Comparison of ENCODE assay signal across 10 mouse cellular contexts in the genomic region with DNA sequence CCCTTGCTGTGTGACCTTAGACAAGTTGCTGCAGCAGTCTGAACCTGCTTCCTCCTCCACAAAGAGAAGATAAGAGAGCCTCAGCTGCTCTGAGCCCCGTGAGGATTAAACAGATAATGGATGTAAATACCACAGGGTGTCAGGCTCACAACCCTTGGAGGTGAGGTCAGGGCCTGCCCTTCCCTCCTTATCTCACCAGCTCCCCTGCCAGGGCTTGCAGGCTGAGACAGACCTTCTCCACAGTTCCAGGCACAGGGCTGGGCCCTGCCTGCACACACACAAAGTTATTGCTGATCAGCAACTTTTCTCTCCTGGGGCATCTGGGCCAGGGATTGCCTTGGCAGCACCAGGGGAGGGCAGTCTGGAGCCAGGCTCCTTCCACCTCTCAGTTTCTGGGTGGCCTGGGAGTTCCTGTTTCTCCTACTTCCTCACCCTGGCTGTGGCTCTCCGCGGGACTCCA. TPM values are rescaled to one million over a fixed set of nuclear protein-coding genes. Genes with fewer than 3 reads are reported as not detected.
DNase-seq lines count a peak whose midpoint lies in the region; ATAC-seq and TF ChIP-seq lines count a peak whose summit lies in the region.
"Had no signal": no experiment of that assay in that cellular context is flagged by ENCODE, and none has a peak within 500 bp of the region (broad histone marks: within the 10 kb centered on the region; RNA-seq: fewer than 3 reads in every experiment).

No protein-coding gene starts in this region.

- no peak overlapping the region for H3K4me2 ChIP-seq in intestine, embryonic 16.5 days (ENCODE audit: low read depth, low read length)
- H3K4me2 ChIP-seq in neural tube, embryonic 15.5 days: no peak overlapping the region
- H3K4me2 ChIP-seq: hindbrain, embryonic 15.5 days had no signal

- DNase-seq in lung, adult 18-20 months: peak; percentile 8 to 14
- DNase-seq in lung, adult 2 months: no peak
- peak; percentile 73 for DNase-seq in R1 (ENCODE audit: low read depth, low spot score)
- peak; percentile 10 to 24 for DNase-seq in monocyte, adult 2 months (ENCODE audit: low read depth in 1 of 2, low spot score in 2 of 2)
- no peak for DNase-seq in frontal cortex, postnatal 25 days (ENCODE audit: low spot score in 2 of 2)
- DNase-seq in left cerebral cortex, adult 8-10 months (ENCODE audit: low spot score in 2 of 2): no peak

- no peaks in the 10 kb centered on the region for H3K9me3 ChIP-seq in intestine, embryonic 16.5 days (ENCODE audit: control insufficient read depth, low read length)
- H3K9me3 ChIP-seq in neural tube, embryonic 15.5 days (replicated peaks): no peaks in the 10 kb centered on the region
- H3K9me3 ChIP-seq: hindbrain, embryonic 15.5 days had no signal

- H3K4me1 ChIP-seq in lung, adult 2 months (ENCODE audit: control insufficient read depth, insufficient read depth, low read length): no peaks in the 10 kb centered on the region; the same call in 1 of the 2 replicates
- H3K4me1 ChIP-seq in intestine, embryonic 16.5 days (ENCODE audit: control insufficient read depth, insufficient read depth, low read length): peaks cover 7% of the 10 kb centered on the region; the same call in 1 of the 2 replicates
- peaks cover 5% of the 10 kb centered on the region for H3K4me1 ChIP-seq in neural tube, embryonic 15.5 days

- H3K27ac ChIP-seq in intestine, embryonic 16.5 days (ENCODE audit: low read length): no peak overlapping the region
- no peak overlapping the region for H3K27ac ChIP-seq in neural tube, embryonic 15.5 days (replicated peaks)
- H3K27ac ChIP-seq: hindbrain, embryonic 15.5 days had no signal

- TF ChIP-seq CTCF in lung, adult 2 months (IDR thresholded peaks at IDR 0.05; ENCODE audit: insufficient read depth, low read length): no peak

- WGBS in lung, adult 2 months: 17% methylated on average over 3 of the region's 3 CpGs
- 16% methylated on average over 3 of the region's 3 CpGs for WGBS in intestine, embryonic 16.5 days
- WGBS in neural tube, embryonic 15.5 days: 28% methylated on average over 3 of the region's 3 CpGs

- no peak for TF ChIP-seq POLR2A in lung, adult 2 months (IDR thresholded peaks at IDR 0.05; ENCODE audit: borderline replicate concordance, extremely low read depth, low read depth, low read length)

- ATAC-seq in intestine, embryonic 16.5 days: peak; percentile 75
- no peak for ATAC-seq in neural tube, embryonic 15.5 days (ENCODE audit: low FRiP score)

- H3K9ac ChIP-seq in intestine, embryonic 16.5 days (ENCODE audit: low read depth, low read length): no peak overlapping the region
- no peak overlapping the region for H3K9ac ChIP-seq in neural tube, embryonic 15.5 days (replicated peaks)
- H3K9ac ChIP-seq: hindbrain, embryonic 15.5 days had no signal

- H3K36me3 ChIP-seq in intestine, embryonic 16.5 days (ENCODE audit: control insufficient read depth, insufficient read depth, low read length): no peaks in the 10 kb centered on the region
- no peaks in the 10 kb centered on the region for H3K36me3 ChIP-seq in neural tube, embryonic 15.5 days
- H3K36me3 ChIP-seq: hindbrain, embryonic 15.5 days had no signal

- peaks cover 9% of the 10 kb centered on the region; the same call in 1 of the 2 replicates for H3K27me3 ChIP-seq in intestine, embryonic 16.5 days (replicated peaks; ENCODE audit: control insufficient read depth, insufficient read depth, low read length)
- peaks cover 43% of the 10 kb centered on the region for H3K27me3 ChIP-seq in neural tube, embryonic 15.5 days (replicated peaks)

- no peak overlapping the region for H3K4me3 ChIP-seq in lung, adult 2 months (replicated peaks; ENCODE audit: extremely low read depth, low read depth, low read length)
- H3K4me3 ChIP-seq in intestine, embryonic 16.5 days (ENCODE audit: low read length): no peak overlapping the region
- H3K4me3 ChIP-seq in neural tube, embryonic 15.5 days (replicated peaks): no peak overlapping the region
- H3K4me3 ChIP-seq: hindbrain, embryonic 15.5 days had no signal

RNA-seq across cellular contexts. Expression of gene Pou3f1, which starts 11.6 kb away (rescaled TPM):
- polyA plus RNA-seq in lung, adult 2 months (2012; rRNA removed): 0.16 and 0.22 TPM in 2 replicates
- 0.04 TPM in 1 of 2 replicates, not detected in the other for polyA plus RNA-seq in intestine, embryonic 16.5 days (2015; fragmentation: Nextera tagmentation; extraction: Ambion mirVana)
- 4.7 and 6.8 TPM in 2 replicates for polyA plus RNA-seq in neural tube, embryonic 15.5 days (2015; fragmentation: Nextera tagmentation; extraction: Ambion mirVana)
- total RNA-seq in left cerebral cortex, adult 8-10 months (2022): 10 to 100 TPM; 15.9 to 20.5 (median 18.3) TPM

RNA-seq across cellular contexts. Expression of gene 3100002H09Rik, which starts 34.4 kb away (rescaled TPM):
- polyA plus RNA-seq in lung, adult 2 months (2012; rRNA removed): not detected in 2 replicates
- not detected in 2 replicates for polyA plus RNA-seq in intestine, embryonic 16.5 days (2015; fragmentation: Nextera tagmentation; extraction: Ambion mirVana)
- polyA plus RNA-seq in neural tube, embryonic 15.5 days (2015; fragmentation: Nextera tagmentation; extraction: Ambion mirVana): 0.28 and 0.42 TPM in 2 replicates
- under 1 TPM in 3 of 4 experiments, not detected in 1; 0.53 to 0.74 (median 0.57) TPM for total RNA-seq in left cerebral cortex, adult 8-10 months (2022)
- polyA plus RNA-seq: lung, embryonic 16.5 days had no signal

RNA-seq across cellular contexts. Expression of gene Utp11, which starts 48.4 kb away (rescaled TPM):
- polyA plus RNA-seq in lung, adult 2 months (2012; rRNA removed): 4.4 and 7.2 TPM in 2 replicates
- polyA plus RNA-seq in intestine, embryonic 16.5 days (2015; fragmentation: Nextera tagmentation; extraction: Ambion mirVana): 51.8 and 58.6 TPM in 2 replicates
- 41.4 and 47.8 TPM in 2 replicates for polyA plus RNA-seq in neural tube, embryonic 15.5 days (2015; fragmentation: Nextera tagmentation; extraction: Ambion mirVana)
- total RNA-seq in left cerebral cortex, adult 8-10 months (2022): 10 to 100 TPM; 13.2 to 16.9 (median 16.3) TPM

RNA-seq across cellular contexts. Expression of gene Fhl3, which starts 55.5 kb away (rescaled TPM):
- polyA plus RNA-seq in lung, adult 2 months (2012; rRNA removed): 15.1 and 36.7 TPM in 2 replicates
- polyA plus RNA-seq in intestine, embryonic 16.5 days (2015; fragmentation: Nextera tagmentation; extraction: Ambion mirVana): 5.1 and 5.2 TPM in 2 replicates
- 1.8 and 3.3 TPM in 2 replicates for polyA plus RNA-seq in neural tube, embryonic 15.5 days (2015; fragmentation: Nextera tagmentation; extraction: Ambion mirVana)
- 1 to 10 TPM; 1.4 to 3.1 (median 1.7) TPM for total RNA-seq in left cerebral cortex, adult 8-10 months (2022)

Comparison
In these comparisons a context has a peak if more than half of its experiments do, and no peak if none do; other contexts are left out.
1. DNase-seq: peak in lung, adult 18-20 months (2 of 2), R1 (single experiment) and monocyte, adult 2 months (2 of 2); none in lung, adult 2 months (single experiment), frontal cortex, postnatal 25 days (0 of 2) and left cerebral cortex, adult 8-10 months (0 of 2).